Mouse (Mus musculus): ENCODE data around the gene Cacna2d4.

DNA sequence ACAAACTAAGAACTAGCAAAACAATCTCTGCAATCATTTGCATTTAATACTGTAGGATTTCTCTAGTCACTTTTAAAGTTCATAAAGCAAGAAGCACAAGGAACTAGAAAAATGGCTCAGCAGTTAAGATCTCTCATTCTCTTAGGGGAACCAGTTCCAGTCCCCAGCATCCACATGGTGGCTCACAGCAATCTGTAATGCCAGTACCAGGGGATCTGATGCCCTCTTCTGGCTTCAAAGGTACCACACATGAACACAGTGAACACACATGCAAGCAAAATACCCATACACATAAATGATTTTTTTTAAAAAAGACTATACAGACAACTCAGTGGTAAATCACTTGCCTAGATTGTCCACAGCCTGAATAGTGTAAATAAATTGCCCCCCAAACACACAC, 135.3 kb downstream of the Cacna2d4 start:
- TF ChIP-seq GATA1 (IDR thresholded peaks at IDR 0.05; ENCODE audit: low read length) (no peak), TAL1 (IDR thresholded peaks at IDR 0.05; ENCODE audit: low read length) (no peak)
